Mouse (Mus musculus): ENCODE data around the gene Rhot1. TPM values are rescaled to one million over a fixed set of nuclear protein-coding genes. Genes with fewer than 3 reads are reported as not detected.
A peak's percentile ranks its signal among the peaks of the same experiment; 100 is the strongest.

The Rhot1 gene
- total and polyA plus RNA-seq, 2 experiments, result 8.9 to 37.1 TPM

DNA sequence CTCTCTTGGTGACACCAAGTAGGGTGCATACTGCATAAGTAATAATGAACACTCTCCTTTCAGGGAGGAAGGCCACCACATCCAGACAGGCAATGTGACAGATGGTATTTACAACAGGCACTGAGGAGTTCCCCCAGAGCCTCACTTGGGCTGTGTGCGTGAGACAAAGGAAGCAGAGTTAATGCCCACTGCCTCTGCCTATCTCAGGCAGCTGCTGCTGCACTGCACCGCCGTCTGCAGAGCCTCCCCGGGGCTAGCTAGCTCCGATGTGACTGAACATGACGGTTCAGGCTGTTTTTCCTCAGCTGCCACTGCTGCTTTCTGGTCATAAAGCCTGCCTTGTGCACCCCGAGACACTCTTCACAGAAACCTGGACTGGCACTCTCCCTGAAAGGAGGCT lies 83.6 kb downstream of the Rhot1 start:
- H3K36me3 ChIP-seq (ENCODE audit: control insufficient read depth, insufficient read depth, low read length), result no peaks in the 10 kb centered on the region
- 85% methylated on average over 7 of the region's 7 CpGs for WGBS
- no peak for TF ChIP-seq CTCF (IDR thresholded peaks at IDR 0.05; ENCODE audit: low read depth, low read length)
- TF ChIP-seq POLR2A (IDR thresholded peaks at IDR 0.05; ENCODE audit: extremely low read depth, insufficient read depth, low read length), result no peak
- H3K9ac ChIP-seq (ENCODE audit: low read depth, low read length), result no peak overlapping the region
- H3K4me1 ChIP-seq (ENCODE audit: control insufficient read depth, insufficient read depth, low read length), result 0 out of 2 replicates have a peak, but pooled peaks cover 2% of the 10 kb centered on the region
- H3K4me3 ChIP-seq (ENCODE audit: insufficient read depth, low read depth, low read length), result no peak overlapping the region
- DNase-seq (ENCODE audit: extremely low read depth, low read depth, low spot score), result no peak
- 0 out of 2 replicates have a peak, but pooled peaks cover 7% of the 10 kb centered on the region for H3K27me3 ChIP-seq (ENCODE audit: control insufficient read depth, insufficient read depth, low read length)
- no peak overlapping the region for H3K27ac ChIP-seq (replicated peaks; ENCODE audit: insufficient read depth, low read depth, low read length)
- H3K79me2 ChIP-seq (ENCODE audit: control insufficient read depth, insufficient read depth, low read length), result no peaks in the 10 kb centered on the region

GRCm38 (mm10) chr11:80295066-80295465 lies 86.2 kb downstream of the Rhot1 start:
- H3K9ac ChIP-seq (ENCODE audit: low read depth, low read length), result no peak overlapping the region
- H3K36me3 ChIP-seq (ENCODE audit: control insufficient read depth, insufficient read depth, low read length), result no peaks in the 10 kb centered on the region
- H3K79me2 ChIP-seq (ENCODE audit: control insufficient read depth, insufficient read depth, low read length), result no peaks in the 10 kb centered on the region
- no peak overlapping the region for H3K27ac ChIP-seq (replicated peaks; ENCODE audit: insufficient read depth, low read depth, low read length)
- TF ChIP-seq CTCF (IDR thresholded peaks at IDR 0.05; ENCODE audit: low read depth, low read length) (no peak), POLR2A (IDR thresholded peaks at IDR 0.05; ENCODE audit: extremely low read depth, insufficient read depth, low read length) (no peak)
- DNase-seq (ENCODE audit: extremely low read depth, low read depth, low spot score), result no peak
- no peaks in the 10 kb centered on the region for H3K4me1 ChIP-seq (ENCODE audit: control insufficient read depth, insufficient read depth, low read length)
- H3K4me3 ChIP-seq (ENCODE audit: insufficient read depth, low read depth, low read length), result no peak overlapping the region
- WGBS, result 32% methylated on average over 9 of the region's 9 CpGs
- H3K27me3 ChIP-seq (ENCODE audit: control insufficient read depth, insufficient read depth, low read length), result peaks cover 4% of the 10 kb centered on the region; the same call in 1 of the 2 replicates

DNA sequence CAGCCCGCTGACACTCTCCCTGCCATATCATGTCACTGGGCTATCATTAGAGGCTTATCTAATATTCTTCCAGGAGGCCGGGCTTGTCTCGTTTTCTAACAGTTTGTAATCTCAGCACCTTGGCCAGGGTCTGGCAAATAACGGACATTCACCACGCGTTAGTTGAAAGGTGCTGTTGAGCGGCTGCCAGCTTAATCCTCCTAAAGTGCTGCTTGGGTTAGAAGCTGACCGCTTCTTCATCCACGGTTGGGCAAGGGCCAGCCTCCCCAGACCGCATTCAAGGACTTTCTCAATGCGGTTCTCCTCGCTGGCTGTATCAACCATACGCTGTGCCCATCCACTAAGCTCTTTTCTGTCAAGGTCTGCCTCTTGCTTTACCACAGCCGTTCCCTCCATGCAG lies 87.0 kb downstream of the Rhot1 start:
- Histone ChIP-seq H3K4me3 (ENCODE audit: insufficient read depth, low read depth, low read length) (no peak overlapping the region), H3K27me3 (ENCODE audit: control insufficient read depth, insufficient read depth, low read length) (peaks cover 8% of the 10 kb centered on the region)
- no peak for DNase-seq (ENCODE audit: extremely low read depth, low read depth, low spot score)

DNA sequence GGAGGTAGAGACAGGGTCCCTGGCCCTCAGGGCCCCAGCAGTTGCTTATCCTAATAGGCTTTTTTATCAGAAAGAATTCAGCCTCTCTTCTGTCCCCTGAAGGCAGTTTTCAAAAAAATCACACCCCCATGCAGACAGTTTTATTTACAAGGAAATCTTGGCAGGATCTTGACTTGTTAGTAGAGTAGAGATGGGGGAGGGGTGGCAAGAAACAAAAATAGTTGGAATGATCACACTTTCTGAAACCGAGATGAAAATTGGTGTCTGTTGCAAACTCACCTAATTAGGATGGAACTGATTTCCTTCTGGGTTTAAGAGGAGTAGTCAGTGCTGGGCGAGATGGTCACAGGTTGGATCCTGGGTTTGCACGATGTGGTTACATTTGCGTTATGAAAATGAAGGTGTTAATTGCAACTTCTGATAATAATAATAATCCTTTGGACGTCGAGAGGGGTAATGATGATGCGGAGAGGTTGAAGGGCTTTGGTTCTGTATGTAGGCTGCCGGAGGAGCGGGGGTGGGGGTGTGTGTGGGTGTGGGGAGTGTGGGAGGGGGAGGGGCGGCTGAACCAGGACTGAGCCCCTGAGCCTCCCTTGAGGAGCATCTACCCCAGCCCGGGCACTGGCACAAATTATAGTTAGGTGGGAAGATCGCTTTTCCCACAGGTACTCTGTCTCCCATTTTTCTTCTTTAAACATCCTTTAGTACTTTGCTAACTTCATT lies 90.9 kb downstream of the Rhot1 start:
- H3K79me2 ChIP-seq (ENCODE audit: control insufficient read depth, insufficient read depth, low read length), result no peaks in the 10 kb centered on the region
- no peaks in the 10 kb centered on the region for H3K36me3 ChIP-seq (ENCODE audit: control insufficient read depth, insufficient read depth, low read length)
- H3K27me3 ChIP-seq (ENCODE audit: control insufficient read depth, insufficient read depth, low read length), result peaks cover 22% of the 10 kb centered on the region
- no peak for DNase-seq (ENCODE audit: extremely low read depth, low read depth, low spot score)
- H3K4me3 ChIP-seq (ENCODE audit: insufficient read depth, low read depth, low read length), result no peak overlapping the region
- no peak for TF ChIP-seq POLR2A (IDR thresholded peaks at IDR 0.05; ENCODE audit: extremely low read depth, insufficient read depth, low read length)
- no peak for TF ChIP-seq CTCF (IDR thresholded peaks at IDR 0.05; ENCODE audit: low read depth, low read length)
- 21% methylated on average over 12 of the region's 12 CpGs for WGBS
- H3K27ac ChIP-seq (replicated peaks; ENCODE audit: insufficient read depth, low read depth, low read length), result no peak overlapping the region
- H3K4me1 ChIP-seq (ENCODE audit: control insufficient read depth, insufficient read depth, low read length), result peaks cover 11% of the 10 kb centered on the region
- H3K9ac ChIP-seq (ENCODE audit: low read depth, low read length), result no peak overlapping the region

More for the DNA sequence above, 87.0 kb downstream of the Rhot1 start:
- Histone ChIP-seq H3K27ac (replicated peaks; ENCODE audit: insufficient read depth, low read depth, low read length) (no peak overlapping the region), H3K9ac (ENCODE audit: low read depth, low read length) (no peak overlapping the region), H3K36me3 (ENCODE audit: control insufficient read depth, insufficient read depth, low read length) (no peaks in the 10 kb centered on the region), H3K79me2 (ENCODE audit: control insufficient read depth, insufficient read depth, low read length) (no peaks in the 10 kb centered on the region), H3K4me1 (ENCODE audit: control insufficient read depth, insufficient read depth, low read length) (no peaks in the 10 kb centered on the region)
- TF ChIP-seq POLR2A (IDR thresholded peaks at IDR 0.05; ENCODE audit: extremely low read depth, insufficient read depth, low read length) (no peak), CTCF (IDR thresholded peaks at IDR 0.05; ENCODE audit: low read depth, low read length) (no peak)
- 35% methylated on average over 14 of the region's 14 CpGs for WGBS

- H3K9ac ChIP-seq (ENCODE audit: low read depth, low read length), result peak within 1 kb of the TSS; percentile 69
- WGBS, result 1% methylated on average over 75 of the region's 81 CpGs
- no peaks in the 10 kb centered on the region for H3K79me2 ChIP-seq (ENCODE audit: control insufficient read depth, insufficient read depth, low read length)
Measured at GRCm38 (mm10) chr11:80300551-80301315, 91.9 kb downstream of the Rhot1 start, which contains the start of gene Rhbdl3. TSS of gene Rhbdl3 (plus strand) at chr11:80300912.

More at GRCm38 (mm10) chr11:80300551-80301315, 91.9 kb downstream of the Rhot1 start, which contains the start of gene Rhbdl3:
- no peak for TF ChIP-seq CTCF (IDR thresholded peaks at IDR 0.05; ENCODE audit: low read depth, low read length)
- no peak for TF ChIP-seq POLR2A (IDR thresholded peaks at IDR 0.05; ENCODE audit: extremely low read depth, insufficient read depth, low read length)
- DNase-seq (ENCODE audit: extremely low read depth, low read depth, low spot score), result no peak
- Histone ChIP-seq H3K27ac (replicated peaks; ENCODE audit: insufficient read depth, low read depth, low read length) (no peak within 1 kb of the TSS), H3K4me3 (ENCODE audit: insufficient read depth, low read depth, low read length) (peak within 1 kb of the TSS; percentile 62), H3K27me3 (ENCODE audit: control insufficient read depth, insufficient read depth, low read length) (peaks cover 22% of the 10 kb centered on the region), H3K4me1 (ENCODE audit: control insufficient read depth, insufficient read depth, low read length) (peaks cover 11% of the 10 kb centered on the region), H3K36me3 (ENCODE audit: control insufficient read depth, insufficient read depth, low read length) (no peaks in the 10 kb centered on the region)
